Mouse (Mus musculus) R1 (cell line): ENCODE results near the gene Fn3krp.

Experiments
- DNase-seq: peaks from one replicate; pipeline ENCODE4 v3.0.0-alpha.2; 2018; ENCODE audit warnings: low read depth, low spot score

Gene Fn3krp

DNA sequence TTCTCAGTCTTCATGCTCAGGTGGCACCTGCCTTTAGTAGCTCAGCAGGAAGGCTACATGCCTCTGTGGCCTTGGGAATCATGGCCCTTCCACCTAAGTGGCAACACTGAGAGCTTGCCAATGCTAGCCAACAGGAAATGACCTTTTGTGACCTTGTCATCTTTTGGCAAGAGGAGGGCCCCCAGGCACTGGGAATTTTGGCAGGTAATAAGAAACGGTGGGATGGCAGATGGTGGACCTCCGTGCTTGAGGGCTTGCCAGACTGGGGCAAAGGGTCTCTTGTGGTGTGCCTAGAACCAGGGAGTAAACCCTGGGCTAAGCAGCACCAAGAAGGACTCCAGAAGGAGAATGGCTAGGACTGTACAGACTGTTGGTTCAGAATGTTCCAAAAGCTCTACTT lies 20.9 kb downstream of the Fn3krp start:
- no peak for DNase-seq

DNA sequence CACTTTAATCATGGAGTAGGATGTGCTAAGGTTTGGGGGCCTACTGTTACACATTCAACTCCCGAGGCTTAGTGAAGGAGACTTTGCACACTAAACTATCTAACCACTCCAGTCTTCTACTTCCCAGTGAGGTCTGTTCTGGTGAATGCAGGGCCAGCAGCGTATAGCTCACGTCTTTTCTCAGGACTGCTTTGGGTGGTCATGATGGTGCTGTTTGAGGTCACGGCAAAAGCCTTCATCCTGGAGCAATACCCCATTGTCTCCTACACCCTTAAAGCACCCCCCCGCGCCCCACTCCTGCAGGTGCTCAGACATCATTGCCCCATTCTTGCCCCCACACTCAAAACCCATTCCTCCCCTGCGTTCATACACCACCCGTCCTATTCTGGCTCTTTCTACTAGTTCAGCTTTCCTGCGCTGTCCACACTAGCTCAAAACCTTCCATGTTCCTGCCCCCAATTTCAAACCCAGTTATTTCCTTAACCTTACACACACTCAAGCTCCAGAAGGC lies 30.1 kb downstream of the Fn3krp start:
- no peak for DNase-seq

- peak; percentile 98 for DNase-seq
Measured at GRCm38 (mm10) chr11:121451753-121452635, 30.8 kb downstream of the Fn3krp start, which contains the start of gene Tbcd. Tbcd (plus strand) TSS chr11:121451949.

GRCm38 (mm10) chr11:121457874-121458273 lies 36.7 kb downstream of the Fn3krp start:
- DNase-seq, result peak; percentile 73

DNA sequence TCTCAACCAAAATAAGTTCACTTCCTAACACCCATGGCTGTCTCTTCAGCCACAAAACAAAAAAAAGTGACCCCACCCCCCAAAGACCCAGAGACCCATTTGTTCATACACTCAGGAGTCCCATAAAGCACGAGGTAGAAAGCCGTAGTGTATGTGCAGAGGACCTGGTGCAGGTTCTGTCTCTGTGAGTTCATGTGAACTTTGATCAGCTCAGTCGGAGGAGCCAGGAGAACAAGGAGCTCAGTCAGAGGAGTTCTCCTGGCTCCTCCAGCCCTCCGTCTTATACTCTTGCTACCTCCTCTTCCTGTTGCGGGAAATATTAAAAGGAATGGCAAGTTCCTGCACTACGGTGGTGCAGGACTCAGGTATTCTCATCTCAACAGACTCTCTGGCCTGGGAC lies 46.2 kb downstream of the Fn3krp start:
- no peak for DNase-seq

DNA sequence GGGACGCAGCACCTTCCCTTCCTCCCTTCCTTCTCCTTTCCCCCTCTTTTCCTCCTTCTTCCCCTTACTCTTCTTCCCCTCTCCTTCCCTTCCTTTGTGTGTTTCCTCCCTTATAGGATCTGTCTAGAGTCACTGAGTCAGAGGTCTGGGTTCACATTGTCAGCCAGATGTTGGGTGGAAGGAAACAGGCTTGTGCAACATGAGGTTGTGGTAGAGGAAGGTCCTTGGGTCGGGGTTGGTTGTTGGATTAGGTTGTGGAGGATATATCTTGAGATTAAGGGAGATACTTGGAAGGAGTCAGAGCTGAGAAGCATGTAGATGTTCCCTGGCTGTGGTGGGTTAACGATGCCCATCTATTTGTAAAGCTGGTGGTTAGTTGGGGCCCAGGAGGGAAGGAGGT lies 53.6 kb downstream of the Fn3krp start:
- no peak for DNase-seq

DNA sequence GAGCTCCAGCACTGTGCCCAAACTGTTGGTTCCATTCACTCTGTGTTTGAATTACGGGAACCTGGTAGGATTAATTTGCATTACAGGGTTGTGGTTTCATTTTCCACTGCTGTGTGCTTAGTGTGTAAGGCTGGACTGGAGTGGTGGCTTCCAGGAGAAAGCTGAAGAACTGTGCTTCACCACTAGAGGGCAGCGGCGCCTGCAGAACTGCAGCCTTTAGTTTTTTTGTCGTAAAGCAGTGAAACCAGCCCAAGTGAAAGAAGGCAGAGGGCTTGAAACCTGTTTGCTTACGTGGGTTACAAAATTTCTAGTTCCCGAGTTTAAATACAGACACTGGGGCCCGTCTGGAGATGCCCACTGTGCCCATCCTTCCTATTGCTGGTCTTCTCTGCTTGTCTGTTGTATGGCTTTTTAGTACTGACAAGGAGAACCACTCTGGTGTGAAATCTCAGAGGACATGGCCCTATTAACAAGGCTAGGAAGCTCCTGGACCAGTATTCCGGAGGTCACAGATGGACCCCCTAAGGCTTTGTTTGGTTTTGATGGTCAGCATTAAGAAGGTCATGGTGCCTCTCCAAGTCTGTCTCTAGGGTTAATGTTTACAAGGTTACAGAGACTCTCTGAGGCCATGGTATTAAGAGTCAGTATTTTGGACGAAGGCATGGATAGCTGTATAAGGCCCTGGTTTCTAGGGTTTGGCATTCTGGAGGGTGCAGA lies 54.7 kb downstream of the Fn3krp start:
- DNase-seq, result peak; percentile 64

DNA sequence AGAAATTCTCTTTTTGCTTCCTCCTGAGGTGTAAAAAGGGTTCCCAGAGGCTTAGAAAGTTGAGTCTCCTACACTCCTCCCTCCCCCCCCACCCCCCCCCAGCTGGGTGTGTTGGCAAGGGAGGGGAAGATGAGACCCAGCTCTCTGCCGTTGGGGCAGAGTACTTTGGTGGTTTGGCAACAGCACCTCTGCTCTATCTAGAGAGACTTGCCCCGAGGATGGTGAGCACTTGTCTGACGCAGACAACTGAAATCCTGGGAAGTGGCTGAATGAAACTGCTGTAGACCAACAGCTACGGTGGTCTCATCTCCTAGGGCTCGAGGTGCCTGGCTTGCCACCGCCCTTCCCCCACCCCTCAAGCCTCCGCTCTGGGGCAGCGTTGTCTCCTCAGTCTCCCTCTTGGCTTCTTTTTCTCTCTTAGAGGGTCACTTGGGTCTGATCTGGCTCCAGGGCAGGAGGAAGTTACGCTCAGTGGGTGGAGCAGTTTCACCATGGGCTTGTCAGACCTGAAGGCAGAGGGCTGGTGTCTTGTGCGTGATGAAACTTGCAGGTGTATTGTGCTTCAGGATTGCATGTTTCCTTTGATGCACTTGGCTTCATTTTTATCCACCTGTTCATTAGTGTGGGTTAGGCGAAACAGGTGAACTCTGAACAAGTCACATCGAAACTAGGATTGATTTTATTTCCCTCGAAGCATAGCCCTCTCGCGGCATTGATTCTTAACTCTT lies 58.4 kb downstream of the Fn3krp start:
- DNase-seq, result no peak
